19 mouse cellular contexts compared by ENCODE assay signal in the genomic region with DNA sequence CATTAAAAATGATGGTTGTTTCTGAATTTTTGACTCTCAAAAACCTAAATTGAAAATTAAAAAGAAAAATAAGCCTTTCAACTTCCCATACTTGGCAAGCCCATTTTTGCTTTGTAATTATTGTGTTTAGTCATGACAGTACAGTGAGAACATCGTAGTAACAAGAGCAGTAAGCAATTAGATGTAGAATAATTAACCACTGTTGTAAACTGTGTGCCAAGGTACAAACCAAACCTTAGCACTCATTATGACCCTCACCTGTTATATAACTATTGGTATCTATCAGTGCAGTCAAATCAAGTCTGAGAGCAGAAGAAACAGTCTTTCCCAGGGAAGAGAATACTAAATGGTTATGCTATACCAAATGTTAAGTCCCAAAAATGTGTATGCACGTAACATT. TPM values are rescaled to one million over a fixed set of nuclear protein-coding genes. Genes with fewer than 3 reads are reported as not detected.
"Had no signal": no experiment of that assay in that cellular context is flagged by ENCODE, and none has a peak within 500 bp of the region (broad histone marks: within the 10 kb centered on the region; RNA-seq: fewer than 3 reads in every experiment).

No protein-coding gene starts in this region.

- DNase-seq: lung, adult 18-20 months; lung, embryonic 14.5 days; lung, postnatal 10 days; right cerebral cortex, postnatal 14 days; thymus, adult 2 months; thymus, postnatal 25 days; thymus, postnatal 4 days had no signal

- H3K27me3 ChIP-seq: megakaryocyte, embryonic 14.5 days; midbrain, embryonic 13.5 days; midbrain, embryonic 15.5 days; neural tube, embryonic 12.5 days; stomach, embryonic 15.5 days had no signal

- H3K36me3 ChIP-seq: midbrain, embryonic 13.5 days; midbrain, embryonic 15.5 days; neural tube, embryonic 12.5 days; stomach, embryonic 15.5 days had no signal

- H3K4me3 ChIP-seq: megakaryocyte, embryonic 14.5 days; midbrain, embryonic 13.5 days; midbrain, embryonic 15.5 days; neural tube, embryonic 12.5 days; stomach, embryonic 15.5 days had no signal

- ATAC-seq: midbrain, embryonic 13.5 days; midbrain, embryonic 15.5 days had no signal

- H3K4me1 ChIP-seq: megakaryocyte, embryonic 14.5 days; midbrain, embryonic 13.5 days; midbrain, embryonic 15.5 days; neural tube, embryonic 12.5 days; stomach, embryonic 15.5 days had no signal

- H3K9ac ChIP-seq: lung, embryonic 14.5 days; midbrain, embryonic 13.5 days; midbrain, embryonic 15.5 days; neural tube, embryonic 12.5 days; stomach, embryonic 15.5 days had no signal

- H3K27ac ChIP-seq: macrophage; midbrain, embryonic 13.5 days; midbrain, embryonic 15.5 days; neural tube, embryonic 12.5 days; stomach, embryonic 15.5 days; stomach, postnatal 0 days had no signal

- H3K9me3 ChIP-seq: megakaryocyte, embryonic 14.5 days; midbrain, embryonic 13.5 days; midbrain, embryonic 15.5 days; neural tube, embryonic 12.5 days; stomach, embryonic 15.5 days had no signal

- H3K4me2 ChIP-seq: lung, embryonic 14.5 days; midbrain, embryonic 11.5 days; midbrain, embryonic 13.5 days; midbrain, embryonic 15.5 days; neural tube, embryonic 12.5 days; stomach, embryonic 15.5 days had no signal

RNA-seq across cellular contexts. Expression of a gene that starts 14.2 kb away (rescaled TPM):
- total RNA-seq: midbrain, postnatal 0 days; monocyte, adult 5-6 weeks; neutrophil, adult 5-6 weeks had no signal
- polyA plus RNA-seq: midbrain, embryonic 13.5 days; neural tube, embryonic 12.5 days had no signal

RNA-seq across cellular contexts. Expression of a gene that starts 36.5 kb away (rescaled TPM):
- total RNA-seq: megakaryocyte progenitor cell, adult 5-6 weeks; monocyte, adult 5-6 weeks had no signal
- polyA plus RNA-seq: macrophage had no signal
